Mouse (Mus musculus) mouse trophoblast stem cell (cell line): ENCODE data around the gene Strn.

Experiments used
- in situ Hi-C, 2 experiments: fragments of 300-500 bp; cut with MseI, MboI; formaldehyde crosslinking; loops; 2 replicates in 1 of 2; 3 replicates in 1 of 2; pipeline ENCODE4 v1.15.1; 2025

Gene Strn

DNA sequence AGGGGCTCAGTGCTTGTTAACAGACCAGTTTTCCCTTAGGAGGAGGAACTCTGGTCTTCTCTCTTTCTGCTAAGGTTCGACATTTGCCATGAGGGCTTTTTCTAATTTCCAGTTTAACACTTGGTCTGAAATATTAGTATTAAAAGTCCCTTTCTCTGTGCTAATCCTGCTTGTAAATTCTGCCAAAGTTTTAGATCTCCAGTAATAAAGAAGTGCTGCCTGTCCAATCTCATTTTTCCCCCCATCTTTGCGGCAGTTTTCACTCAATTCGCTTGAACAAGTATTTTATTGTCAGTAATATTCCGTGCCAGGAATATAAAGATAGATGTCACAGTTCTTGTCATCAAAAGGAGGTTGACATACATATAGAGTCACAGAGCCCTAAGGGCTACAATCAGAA lies at the start of gene Strn:
TSS of gene Strn (minus strand) at position 101 of the 400 bp plus-strand sequence.
- in situ Hi-C loops = loop anchor here in 1 of 2 experiments (5.0 kb wide), 1 partner anchor 135 kb away; no protein-coding TSS in a partner anchor

GRCm38 (mm10) chr17:78778765-78779164 lies 41.8 kb upstream of the Strn start:
- in situ Hi-C loops = no loop called here

DNA sequence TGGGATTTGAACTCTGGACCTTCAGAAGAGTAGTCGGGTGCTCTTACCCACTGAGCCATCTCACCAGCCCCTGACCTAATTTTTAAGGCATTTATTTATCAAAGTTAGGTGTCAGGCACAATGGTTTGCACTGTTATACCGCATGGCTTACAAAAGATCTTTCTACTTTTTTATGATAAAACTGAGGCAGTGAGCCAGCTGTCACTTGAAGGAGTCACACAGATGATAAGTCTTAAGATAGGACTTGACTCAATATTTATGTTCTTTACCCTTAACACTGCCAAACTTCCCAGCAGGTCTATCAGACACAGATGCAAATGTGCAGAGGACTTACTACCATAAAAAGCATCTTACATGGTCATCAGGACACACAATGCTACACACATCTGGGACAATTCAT lies 35.3 kb upstream of the Strn start:
- in situ Hi-C loops = no loop called here

DNA sequence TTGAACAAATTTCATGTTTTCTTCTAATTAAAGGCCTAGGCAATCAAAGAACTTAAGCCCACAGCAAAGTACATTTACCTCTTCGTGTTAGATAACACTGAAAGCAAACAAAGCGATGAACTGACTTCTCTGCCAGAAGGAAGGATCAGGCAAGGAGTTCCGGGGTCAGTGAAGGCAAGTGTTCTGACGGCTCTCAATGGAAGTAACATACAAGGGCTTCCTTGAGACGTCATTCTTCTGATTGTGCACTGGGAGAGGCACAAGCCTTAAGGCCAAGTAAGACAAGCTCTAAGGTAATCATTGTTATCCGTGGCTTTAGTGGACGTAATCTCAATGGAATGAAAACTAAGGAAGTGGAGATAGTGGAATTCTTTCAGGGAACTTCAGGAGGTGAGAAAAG lies 33.9 kb upstream of the Strn start:
- in situ Hi-C loops = no loop called here

DNA sequence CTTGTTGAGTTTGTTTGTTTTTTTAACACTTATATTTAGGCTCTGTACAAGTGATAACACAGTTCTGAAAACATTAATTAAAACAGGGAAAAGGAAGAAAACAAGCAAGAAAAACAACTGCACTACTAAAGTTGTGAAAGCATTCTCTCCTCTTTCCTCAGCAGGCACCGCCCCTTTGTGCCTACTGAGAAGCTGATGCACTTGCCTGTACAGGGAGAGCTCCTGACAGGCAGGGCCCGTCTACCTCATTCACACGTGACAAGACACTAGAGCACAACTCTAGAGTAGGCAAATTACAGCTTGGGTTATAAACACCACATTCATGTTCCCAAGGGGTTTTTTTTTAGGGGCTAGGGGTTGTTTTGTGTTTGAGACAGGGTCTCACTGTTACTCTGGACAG lies 32.3 kb upstream of the Strn start:
- in situ Hi-C loops = no loop called here

DNA sequence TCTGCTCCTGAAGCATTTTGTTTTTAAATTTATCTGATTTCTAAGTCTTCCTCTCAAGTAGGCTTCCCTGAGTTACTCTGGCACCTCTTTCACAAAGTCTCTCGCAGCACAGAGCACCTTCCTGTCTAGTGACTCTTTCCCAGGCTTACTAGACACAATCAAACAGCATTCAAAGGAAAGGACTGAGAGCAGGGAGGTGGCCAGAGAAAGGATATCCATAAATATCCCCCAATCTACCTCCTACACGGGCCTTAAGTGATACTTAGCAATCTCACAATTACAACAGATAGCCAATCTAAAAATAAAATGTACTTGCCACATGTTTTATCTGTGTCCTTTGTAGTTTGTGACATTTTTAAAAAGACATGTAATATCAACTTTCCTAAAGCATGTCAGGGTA lies 31.9 kb upstream of the Strn start:
- in situ Hi-C loops = no loop called here

GRCm38 (mm10) chr17:78767546-78767945 lies 30.6 kb upstream of the Strn start:
- in situ Hi-C loops = no loop called here

DNA sequence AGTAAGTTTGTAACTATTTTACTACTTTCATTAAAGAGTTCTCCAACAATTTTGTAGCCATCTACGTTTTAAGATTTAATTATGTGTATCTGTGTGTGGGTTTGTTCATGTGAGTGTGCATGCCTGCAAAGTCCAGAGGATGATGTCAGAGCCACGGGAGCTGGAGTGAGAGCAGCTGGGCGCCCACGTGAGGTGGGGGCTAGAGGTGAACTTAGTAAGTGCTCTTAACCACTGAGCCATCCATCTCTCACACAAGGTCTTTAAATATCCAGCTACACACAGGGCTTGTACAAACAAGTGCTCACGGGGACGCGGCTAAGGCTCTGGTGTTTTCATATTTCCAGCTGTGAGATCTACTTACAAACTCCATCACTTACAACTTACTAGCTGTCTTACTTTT lies 29.1 kb upstream of the Strn start:
- in situ Hi-C loops = no loop called here

GRCm38 (mm10) chr17:78763272-78763671 lies 26.3 kb upstream of the Strn start:
- in situ Hi-C loops = no loop called here

DNA sequence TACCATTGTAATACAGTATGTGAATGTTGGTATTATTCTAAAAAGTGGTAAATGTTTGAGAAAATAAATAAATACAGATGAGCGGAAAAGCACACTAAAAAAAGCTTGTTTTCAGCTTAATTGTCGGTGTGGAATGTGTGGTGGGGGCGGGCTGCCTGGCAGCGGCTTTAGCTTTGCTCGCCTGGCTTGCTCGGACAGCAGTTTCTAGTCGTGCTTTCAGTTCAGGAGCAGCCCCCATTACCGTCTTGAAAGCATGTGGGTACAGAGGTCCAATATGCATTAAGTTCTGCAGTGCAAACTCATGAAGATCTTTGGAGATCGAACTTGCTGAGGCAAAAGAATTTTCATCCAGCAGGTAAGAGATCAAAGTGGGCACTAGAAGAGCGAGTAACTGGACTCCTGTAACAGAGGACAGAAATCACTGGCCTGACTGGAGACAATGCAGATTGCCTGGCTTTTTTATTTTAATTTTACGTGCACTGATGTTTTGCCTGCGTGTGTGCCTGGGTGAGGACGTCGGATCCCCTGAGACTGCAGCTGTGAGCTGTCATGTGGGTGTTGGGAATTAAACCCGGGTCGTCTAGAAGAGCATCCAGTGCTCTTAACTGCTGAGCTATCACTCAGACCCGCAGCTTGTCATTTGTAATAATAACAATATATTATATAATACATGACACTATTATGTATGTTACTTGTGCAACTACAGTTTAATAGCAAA lies 16.1 kb upstream of the Strn start:
- in situ Hi-C loops = no loop called here

DNA sequence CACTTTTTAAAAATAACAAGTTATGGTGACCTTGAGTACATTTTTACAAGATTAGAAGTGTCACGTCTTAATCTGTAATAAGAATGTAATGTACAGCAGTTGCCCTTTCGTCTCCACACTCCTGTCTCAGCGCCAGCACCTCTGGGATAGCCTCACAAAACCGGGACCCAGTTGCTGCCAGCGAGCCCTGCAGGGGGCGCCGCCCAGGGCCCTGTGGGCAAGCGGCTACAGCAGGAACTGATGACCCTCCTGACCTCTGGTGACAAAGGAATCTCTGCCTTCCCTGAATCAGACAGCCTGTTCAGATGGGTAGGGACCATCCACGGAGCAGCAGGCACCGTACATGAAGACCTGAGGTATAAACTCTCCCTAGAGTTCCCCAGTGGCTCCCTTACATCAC lies 15.1 kb upstream of the Strn start:
- in situ Hi-C loops = no loop called here

DNA sequence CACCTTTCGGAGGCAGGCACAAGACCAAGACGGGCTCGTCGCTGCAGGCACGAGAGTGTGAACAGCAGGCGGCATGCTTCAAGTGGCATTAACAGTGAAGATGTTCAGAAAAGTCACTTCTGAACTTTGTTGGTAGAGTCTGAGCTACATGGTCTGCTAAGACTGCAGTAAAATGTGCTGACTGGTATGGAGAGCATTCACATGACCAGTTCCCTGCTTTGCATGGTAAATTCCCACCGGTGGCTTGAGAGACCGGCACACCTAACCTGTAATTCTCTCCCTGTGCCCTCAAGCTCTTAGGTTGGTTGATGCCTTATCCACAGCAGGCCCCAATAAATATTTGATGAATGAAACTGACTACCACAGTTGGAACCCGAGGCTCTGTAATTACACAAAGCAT lies 11.4 kb upstream of the Strn start:
- in situ Hi-C loops = no loop called here

- in situ Hi-C loops = loop anchor here in 1 of 2 experiments (5.0 kb wide), 1 partner anchor 136 kb away; no protein-coding TSS in a partner anchor
Measured at GRCm38 (mm10) chr17:78738416-78738815, 1.4 kb upstream of the Strn start.

DNA sequence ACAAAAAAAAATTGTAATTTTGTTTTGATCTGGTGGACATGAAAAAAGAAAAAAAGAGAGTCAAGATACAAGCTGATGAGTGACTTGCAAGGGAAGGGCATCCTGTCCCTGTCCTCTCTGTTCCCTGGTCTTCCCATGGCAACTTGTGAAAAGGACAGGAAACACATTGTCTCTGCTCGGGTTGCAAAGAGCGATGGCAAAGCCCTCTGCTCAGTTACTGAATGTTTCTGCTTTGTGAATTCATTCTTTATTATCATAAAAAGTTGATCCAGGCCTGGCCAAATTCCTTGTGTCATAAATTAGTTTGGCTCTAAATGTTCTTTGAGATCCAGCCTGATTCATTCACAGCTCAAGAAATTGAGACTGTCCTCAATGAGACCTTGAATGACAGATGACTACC lies 775 bp upstream of the Strn start:
- in situ Hi-C loops = loop anchor here in 1 of 2 experiments (5.0 kb wide), 1 partner anchor 135 kb away; no protein-coding TSS in a partner anchor

GRCm38 (mm10) chr17:78736473-78736988 lies 465 bp downstream of the Strn start:
- in situ Hi-C loops = loop anchor here in 1 of 2 experiments (5.0 kb wide), 1 partner anchor 134 kb away; no protein-coding TSS in a partner anchor

GRCm38 (mm10) chr17:78735731-78736472 lies 1.1 kb downstream of the Strn start:
- in situ Hi-C loops = loop anchor here in 1 of 2 experiments (5.0 kb wide), 1 partner anchor 134 kb away; no protein-coding TSS in a partner anchor

- in situ Hi-C loops = loop anchor here in 1 of 2 experiments (5.0 kb wide), 1 partner anchor 133 kb away; no protein-coding TSS in a partner anchor
Measured at GRCm38 (mm10) chr17:78734806-78735205, 2.2 kb downstream of the Strn start.

DNA sequence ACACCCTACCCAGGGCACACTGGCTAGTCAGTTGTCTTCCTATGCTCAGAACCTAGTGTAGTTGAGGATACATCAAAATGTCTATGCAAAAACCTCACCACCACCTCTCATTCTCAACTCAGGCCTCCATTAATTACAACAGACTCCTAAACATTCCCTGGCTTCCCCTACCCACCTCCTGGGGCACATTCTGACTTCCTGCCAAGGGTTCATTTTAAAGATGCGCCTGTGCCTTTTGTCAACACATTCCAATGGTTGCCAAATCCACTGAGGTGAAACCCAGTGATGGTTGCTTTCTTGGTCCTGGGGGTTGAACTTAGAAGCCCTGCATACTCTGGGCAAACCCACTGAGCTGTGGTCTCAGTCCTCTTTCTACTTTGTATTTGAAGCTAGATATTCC lies 4.9 kb downstream of the Strn start:
- in situ Hi-C loops = no loop called here

DNA sequence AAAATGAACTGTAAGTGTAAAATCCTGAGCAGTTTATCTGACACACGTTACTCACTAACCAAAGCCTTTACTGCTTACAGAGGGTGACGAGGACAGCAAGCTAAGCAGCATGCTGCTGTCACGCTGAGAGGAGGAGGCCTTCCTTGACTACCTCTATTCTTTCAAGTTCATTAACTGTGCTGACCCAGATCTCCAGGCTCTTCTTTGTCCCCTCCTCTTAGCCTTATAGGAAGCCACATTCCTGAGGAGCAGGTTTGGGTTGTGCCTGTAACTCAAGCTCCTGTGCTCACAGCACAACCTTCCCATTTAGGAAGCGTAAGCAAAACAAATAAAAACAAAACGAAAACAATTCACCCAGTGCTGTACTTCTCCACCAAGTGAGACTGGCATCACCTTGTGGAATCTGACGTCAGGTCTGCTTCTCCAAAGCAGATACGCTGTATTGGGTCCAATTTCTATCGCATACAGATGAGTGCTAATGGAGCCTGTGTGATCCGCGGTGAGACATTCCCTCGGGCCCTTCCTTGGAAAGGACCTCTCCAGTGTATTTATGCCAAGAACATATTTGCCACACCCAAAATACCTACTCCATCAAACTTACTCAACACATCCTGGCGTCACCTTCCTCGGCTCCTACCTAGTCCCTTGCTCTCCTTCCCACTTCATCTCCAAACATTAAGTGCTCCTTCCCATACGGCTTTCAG lies 10.1 kb downstream of the Strn start:
- in situ Hi-C loops = no loop called here

GRCm38 (mm10) chr17:78724461-78725055 lies 12.4 kb downstream of the Strn start:
- in situ Hi-C loops = no loop called here

DNA sequence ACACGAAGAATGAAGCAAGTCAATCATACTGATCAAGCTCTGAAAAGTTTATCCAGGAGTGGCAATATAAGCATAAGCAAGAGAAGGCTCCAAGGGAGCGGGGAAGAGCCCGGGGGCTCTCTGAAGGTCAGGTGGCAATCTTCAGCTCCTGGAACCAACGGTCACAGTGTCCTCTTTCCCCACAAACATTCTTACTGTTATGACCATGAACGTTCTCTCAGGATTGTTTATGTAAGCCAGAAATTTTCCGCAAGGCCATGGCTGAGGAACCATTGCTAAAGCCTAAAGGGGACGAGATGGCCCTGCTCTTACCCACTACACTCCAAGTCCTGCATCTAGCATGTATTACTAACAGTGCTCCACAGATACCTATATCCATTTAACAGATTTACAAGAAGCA lies 15.3 kb downstream of the Strn start:
- in situ Hi-C loops = no loop called here
